Mouse (Mus musculus): ENCODE results near the gene Zbtb22.

GRCm38 (mm10) chr17:33947430-33948089, 31.9 kb downstream of the Zbtb22 start:
- TF ChIP-seq EP300 (IDR thresholded peaks at IDR 0.05; ENCODE audit: low read depth) (no peak), CTCF (IDR thresholded peaks at IDR 0.05; ENCODE audit: low read depth) (no peak)

Measured in heart, postnatal 0 days (tissue).